Mouse (Mus musculus) mouse embryonic stem cell (cell line): ENCODE data around the gene Siglece.
"Not testable (repeated sequence)": the region's sequence is repeated elsewhere in the genome, so short reads cannot be mapped to it uniquely, and the experiment has no call there.

Source experiments
- in situ Hi-C, 2 experiments: fragments of 300-500 bp; cut with MboI; formaldehyde crosslinking; loops; 1 replicate in 1 of 2; 3 replicates in 1 of 2; pipeline ENCODE4 v1.14.3; 2019 to 2020; ENCODE audit warnings: low sequenced_read_pairs in 2 of 2, low pct_unique_long_range_greater_than_20kb in 1 of 2, mixed read lengths in 1 of 2; ENCODE audit not compliant: unreplicated experiment in 1 of 2

Gene Siglece

GRCm38 (mm10) chr7:43660002-43660401 is at the start of gene Siglece:
TSS of gene Siglece (minus strand) at chr7:43660161.
- in situ Hi-C loops = no loop called here

DNA sequence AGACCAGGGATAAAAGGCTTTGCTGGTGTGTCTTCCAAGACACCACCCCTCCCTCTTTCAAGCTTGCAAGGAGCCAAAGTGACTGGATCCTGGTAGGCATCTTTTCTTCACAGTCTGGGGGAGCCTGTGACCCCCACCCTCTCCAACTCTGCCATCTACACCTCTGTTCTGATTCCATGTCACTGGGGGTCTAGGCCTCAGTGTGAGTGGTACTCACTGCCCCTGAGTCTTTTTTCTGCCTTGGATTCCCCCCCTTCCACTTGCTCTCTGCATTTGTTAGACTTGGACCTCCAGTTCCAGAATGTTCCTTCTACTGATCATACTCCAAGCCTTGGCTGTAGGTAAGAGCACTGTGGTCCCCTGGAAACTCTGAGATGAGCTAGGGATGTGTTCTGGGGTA is 30.2 kb upstream of the Siglece start, which contains the start of gene Klk14:
Klk14 (plus strand) TSS at position 301 of the 400 bp plus-strand sequence.
- in situ Hi-C loops = loop anchor here in 1 of 2 experiments (25.0 kb wide), 1 partner anchor 197 kb away; the partner anchor contains the start of gene Klk4

DNA sequence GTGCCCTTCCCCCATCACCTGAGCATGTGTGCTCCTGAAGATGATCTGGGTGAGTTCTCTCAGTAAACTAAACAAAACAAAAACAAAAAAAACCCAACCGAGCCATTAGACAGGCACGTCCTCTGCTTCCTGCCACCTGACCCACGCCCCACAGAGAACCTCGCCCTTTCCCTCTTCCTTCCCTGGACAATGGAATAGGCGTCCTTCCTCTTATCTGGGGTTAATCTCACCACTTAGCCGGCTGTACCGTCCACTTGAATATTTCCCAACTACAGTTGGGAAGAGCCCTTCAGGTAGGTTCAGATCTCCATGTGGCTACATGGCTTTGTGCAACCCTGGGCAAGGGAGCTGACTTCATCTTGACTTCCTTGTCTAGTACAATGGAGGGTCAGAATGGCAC is 25.1 kb upstream of the Siglece start:
- in situ Hi-C loops = loop anchor here in 1 of 2 experiments (25.0 kb wide), 1 partner anchor 202 kb away; the partner anchor contains the start of gene Klk4

GRCm38 (mm10) chr7:43682511-43682910 is 22.6 kb upstream of the Siglece start:
- in situ Hi-C loops = loop anchor here (5.0 to 25.0 kb wide), 2 partner anchors 100 to 205 kb away; partner anchors contain the start of genes Klk10 (in 1 of the 2) and Klk4 (in 1 of the 2)

GRCm38 (mm10) chr7:43680960-43681359 is 21.0 kb upstream of the Siglece start:
- in situ Hi-C loops = loop anchor here (5.0 to 25.0 kb wide), 2 partner anchors 101 to 206 kb away; partner anchors contain the start of genes Klk10 (in 1 of the 2) and Klk4 (in 1 of the 2)

DNA sequence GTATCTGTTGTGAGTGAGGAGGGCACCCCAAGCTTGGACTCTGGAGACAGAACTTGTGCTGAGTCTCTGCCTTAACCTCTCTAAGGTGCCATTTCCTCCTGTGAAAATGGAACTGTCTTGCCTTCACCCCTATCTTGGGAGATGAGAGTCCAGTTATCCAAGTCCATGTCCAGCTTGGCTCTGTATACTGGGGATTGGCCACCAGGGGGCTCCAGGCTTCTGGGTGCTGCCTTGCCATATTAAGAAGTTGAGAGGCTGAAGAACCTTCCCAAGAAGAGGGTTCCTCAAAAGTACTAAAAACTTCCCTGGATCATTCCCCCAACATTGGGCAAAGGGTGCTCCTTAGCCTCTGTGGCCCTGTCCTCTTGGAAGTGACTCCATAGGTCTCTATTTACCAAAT is 18.6 kb upstream of the Siglece start:
- in situ Hi-C loops = loop anchor here (10.0 to 25.0 kb wide), 3 partner anchors 94 to 209 kb away; partner anchors contain the start of gene Klk4 (in 2 of the 2)

- in situ Hi-C loops = loop anchor here (10.0 to 25.0 kb wide), 3 partner anchors 90 to 212 kb away; partner anchors contain the start of gene Klk4 (in 2 of the 2)
Observed at GRCm38 (mm10) chr7:43675091-43675490, 15.1 kb upstream of the Siglece start.

- in situ Hi-C loops = loop anchor here (5.0 to 10.0 kb wide), 3 partner anchors 85 to 212 kb away; partner anchors contain the start of gene Klk4 (in 1 of the 2)
Observed at GRCm38 (mm10) chr7:43672581-43673260, 12.8 kb upstream of the Siglece start.

- in situ Hi-C loops = loop anchor here (5.0 to 10.0 kb wide), 3 partner anchors 85 to 213 kb away; partner anchors contain the start of gene Klk4 (in 1 of the 2)
Observed at GRCm38 (mm10) chr7:43671809-43672580, 12.0 kb upstream of the Siglece start, which contains the start of gene Ctu1. TSS of gene Ctu1 (plus strand) at chr7:43672016.

DNA sequence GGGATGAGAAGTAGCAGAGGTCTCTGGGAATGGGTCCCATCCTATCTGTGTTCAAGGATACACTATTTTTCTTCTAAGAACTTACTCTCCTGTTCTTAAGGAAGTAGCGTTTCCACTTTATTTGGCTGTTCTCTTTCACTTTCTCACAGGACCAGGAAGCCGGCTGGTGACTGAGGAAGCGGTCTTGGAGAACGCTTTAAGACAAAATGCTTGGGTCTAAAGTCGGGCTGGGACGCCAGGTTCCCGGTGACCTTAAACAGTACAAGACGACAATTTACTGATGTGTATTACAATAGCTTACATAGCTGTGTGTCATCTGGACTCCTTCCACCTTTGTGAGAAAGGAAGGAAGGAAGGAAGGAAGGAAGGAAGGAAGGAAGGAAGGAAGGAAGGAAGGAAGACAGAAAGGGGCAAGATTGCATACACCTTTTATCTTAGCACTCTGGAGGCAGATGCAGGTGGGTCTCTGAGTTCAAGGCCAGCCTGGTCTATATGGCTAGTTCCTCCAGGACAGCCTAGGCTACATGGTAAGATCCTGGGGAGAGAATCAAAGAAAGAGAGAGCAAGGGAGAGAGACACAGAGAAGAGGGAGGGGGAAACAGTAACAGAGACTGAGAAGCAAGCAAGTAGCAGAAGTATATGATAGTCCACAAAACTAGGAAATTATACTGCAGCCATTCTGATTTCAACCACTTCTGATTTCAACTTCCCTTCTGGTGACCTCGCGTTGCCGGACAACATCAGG is 11.3 kb upstream of the Siglece start:
- in situ Hi-C loops = loop anchor here (5.0 to 10.0 kb wide), 3 partner anchors 84 to 214 kb away; partner anchors contain the start of gene Klk4 (in 1 of the 2)

- in situ Hi-C loops = no loop called here
Observed at GRCm38 (mm10) chr7:43668582-43668981, 8.6 kb upstream of the Siglece start.

GRCm38 (mm10) chr7:43667221-43667620 is 7.3 kb upstream of the Siglece start:
- in situ Hi-C loops = not testable (repeated sequence)

GRCm38 (mm10) chr7:43662804-43663203 is 2.8 kb upstream of the Siglece start:
- in situ Hi-C loops = no loop called here

- in situ Hi-C loops = no loop called here
Observed at GRCm38 (mm10) chr7:43656232-43656631, 3.7 kb downstream of the Siglece start.

DNA sequence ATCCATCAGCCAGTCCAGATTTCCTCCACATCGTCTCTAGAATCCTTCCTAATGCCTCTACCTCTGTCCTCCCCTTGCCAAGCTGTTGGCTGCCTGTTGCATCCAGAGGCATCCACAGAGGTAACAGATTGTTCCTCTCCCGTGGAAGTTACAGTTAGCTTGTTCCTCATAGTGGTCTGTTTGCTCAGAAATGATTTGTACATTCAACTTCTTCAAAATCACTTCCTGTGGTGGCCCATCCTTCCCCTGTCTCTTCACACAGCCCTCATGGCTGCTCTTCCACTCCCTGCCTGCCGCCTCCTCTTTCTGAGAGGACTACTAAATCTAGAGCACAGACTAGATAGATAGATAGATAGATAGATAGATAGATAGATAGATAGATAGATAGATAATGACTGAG is 5.4 kb downstream of the Siglece start:
- in situ Hi-C loops = no loop called here

- in situ Hi-C loops = no loop called here
Observed at GRCm38 (mm10) chr7:43652683-43653082, 7.3 kb downstream of the Siglece start.

- in situ Hi-C loops = no loop called here
Observed at GRCm38 (mm10) chr7:43643046-43643652, 16.8 kb downstream of the Siglece start.

DNA sequence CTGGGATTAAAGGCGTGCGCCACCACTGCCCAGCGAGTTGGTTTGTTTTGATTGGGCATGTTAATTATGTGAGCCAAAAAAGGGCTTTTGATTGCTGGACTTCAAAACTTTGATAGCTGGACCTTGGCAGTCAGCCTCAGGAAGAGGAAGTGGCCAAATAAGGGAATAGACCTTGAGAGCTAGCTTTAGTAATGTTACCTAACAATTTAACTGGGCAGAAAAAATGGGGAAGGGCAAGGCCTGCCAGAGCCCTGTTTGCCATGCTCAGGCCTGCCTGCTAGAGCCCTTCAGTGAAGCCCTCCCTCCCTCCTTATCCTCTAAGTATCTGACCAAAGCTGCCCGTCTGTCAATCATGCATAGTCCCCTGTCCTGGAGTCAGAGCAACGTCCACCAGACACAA is 17.4 kb downstream of the Siglece start:
- in situ Hi-C loops = no loop called here
